Mouse (Mus musculus) liver, embryonic 14.5 days (tissue): ENCODE data around the gene Cyb561a3.

Experiments
- CTCF ChIP-seq: IDR thresholded peaks from 2 replicates; pipeline ENCODE4 v1.5.1; 2016; ENCODE audit warnings: antibody characterized with exemption, low read depth, control low read depth
- EP300 ChIP-seq: IDR thresholded peaks from 2 replicates; pipeline ENCODE4 v1.6.1; 2016; ENCODE audit warnings: antibody characterized with exemption, low read depth

DNA sequence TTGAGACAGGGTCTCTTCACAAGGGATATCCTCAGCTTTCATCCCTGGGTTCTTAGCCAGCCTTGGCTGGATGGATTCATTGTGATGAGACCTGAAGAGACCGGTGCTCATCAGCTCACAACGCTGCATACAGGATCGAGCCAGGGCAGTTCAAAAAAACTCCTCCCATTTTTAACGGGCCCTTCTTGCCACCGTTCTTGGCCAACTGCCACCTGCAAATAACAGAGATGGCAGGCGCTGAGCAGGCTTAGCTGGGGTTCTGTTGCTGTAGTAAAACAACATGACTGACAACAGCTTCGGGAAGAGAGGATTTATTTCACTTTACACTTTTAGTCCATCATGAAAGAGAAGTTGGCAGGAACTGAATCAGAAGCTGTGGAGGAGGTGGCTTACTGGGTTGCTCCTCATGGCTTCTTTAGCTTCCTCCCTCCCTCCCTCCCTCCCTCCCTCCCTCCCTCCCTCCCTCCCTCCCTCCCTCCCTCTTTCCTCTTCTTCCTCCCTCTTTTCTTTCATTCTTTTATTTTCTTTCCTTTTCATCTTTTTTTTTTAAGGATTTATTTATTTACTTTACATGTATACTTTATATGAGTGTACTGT, 6.7 kb downstream of the Cyb561a3 start:
- no peak for TF ChIP-seq CTCF
- TF ChIP-seq EP300, result no peak
